Mouse (Mus musculus) neutrophil, adult 5-6 weeks (primary cell): ENCODE results near the gene D630045J12Rik. TPM values are rescaled to one million over a fixed set of nuclear protein-coding genes. Genes with fewer than 3 reads are reported as not detected.

Source experiments
- ATAC-seq: fragments of 151-379, 151-347 bp; 2 replicates; pipeline ENCODE4 v1.8.0; 2017; ENCODE audit warnings: mild to moderate bottlenecking, moderate TSS enrichment; ENCODE audit not compliant: insufficient number of reproducible peaks, poor library complexity, low FRiP score, severe bottlenecking; ENCODE audit errors: extremely low read depth
- total RNA-seq: library from RNA; stranded (forward); fragments of 200-1000 nt; gene quantifications from 2 replicates; pipeline ENCODE4 v1.2.3, GENCODE M21; 2017

D630045J12Rik gene
- total RNA-seq, 1 experiment from 2014 or later: not detected

DNA sequence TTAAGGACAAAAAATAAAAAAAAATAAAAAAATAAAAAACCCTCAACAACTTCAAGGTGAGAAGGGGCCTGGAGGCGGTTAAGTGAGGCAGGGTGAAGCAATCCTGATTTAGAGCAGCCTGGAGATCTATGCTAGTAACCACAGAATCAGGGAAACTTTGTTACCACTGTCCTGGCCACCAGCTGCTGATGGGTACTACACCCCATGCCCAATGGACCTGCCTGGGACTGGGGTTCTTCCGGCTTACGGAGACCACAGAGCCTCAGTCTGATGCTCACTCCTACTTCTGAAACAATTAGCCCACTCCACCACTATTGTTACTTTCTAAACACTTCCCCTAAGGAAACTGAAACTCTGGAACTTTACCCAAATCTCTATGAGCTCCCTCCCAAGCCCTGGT lies 9.0 kb downstream of the D630045J12Rik start:
- ATAC-seq: no peak

DNA sequence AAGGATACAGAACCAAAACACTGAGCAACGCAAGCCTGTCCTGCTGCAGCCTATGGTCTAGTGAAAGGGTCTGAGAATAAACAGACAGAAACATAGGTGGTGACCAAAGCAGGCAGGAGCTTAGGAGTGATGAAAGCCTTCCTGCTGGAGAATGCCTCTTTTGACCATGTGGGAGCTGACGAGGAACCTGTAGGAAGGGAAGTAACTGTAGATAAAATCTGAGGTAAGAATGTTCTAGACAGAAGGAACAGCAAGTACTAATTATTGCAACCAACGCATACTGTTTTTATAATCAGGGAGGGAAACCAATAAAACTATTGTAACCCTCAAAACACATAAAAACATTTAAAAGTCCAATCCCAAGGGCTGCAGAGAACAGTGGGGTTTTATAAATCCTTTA lies 9.6 kb downstream of the D630045J12Rik start:
- ATAC-seq: no peak

DNA sequence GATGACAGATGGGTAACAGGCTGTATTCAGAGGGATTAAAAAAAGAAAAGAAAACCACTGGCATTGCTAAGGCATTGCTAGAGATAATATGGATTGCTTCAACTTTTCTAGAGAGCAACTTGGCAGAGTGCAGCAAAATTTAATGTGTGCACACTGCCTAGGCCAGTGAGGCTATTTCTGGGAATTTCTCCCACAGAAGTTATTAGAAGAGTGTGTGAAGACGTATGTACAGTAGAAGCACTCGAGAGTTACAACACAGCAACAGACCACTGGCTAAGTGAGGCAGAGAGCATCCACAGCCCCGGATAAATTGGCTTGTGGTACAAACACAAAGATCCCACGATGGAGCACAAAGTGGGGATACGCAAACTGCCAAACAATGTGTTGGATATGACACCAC lies 11.0 kb downstream of the D630045J12Rik start:
- ATAC-seq: no peak

DNA sequence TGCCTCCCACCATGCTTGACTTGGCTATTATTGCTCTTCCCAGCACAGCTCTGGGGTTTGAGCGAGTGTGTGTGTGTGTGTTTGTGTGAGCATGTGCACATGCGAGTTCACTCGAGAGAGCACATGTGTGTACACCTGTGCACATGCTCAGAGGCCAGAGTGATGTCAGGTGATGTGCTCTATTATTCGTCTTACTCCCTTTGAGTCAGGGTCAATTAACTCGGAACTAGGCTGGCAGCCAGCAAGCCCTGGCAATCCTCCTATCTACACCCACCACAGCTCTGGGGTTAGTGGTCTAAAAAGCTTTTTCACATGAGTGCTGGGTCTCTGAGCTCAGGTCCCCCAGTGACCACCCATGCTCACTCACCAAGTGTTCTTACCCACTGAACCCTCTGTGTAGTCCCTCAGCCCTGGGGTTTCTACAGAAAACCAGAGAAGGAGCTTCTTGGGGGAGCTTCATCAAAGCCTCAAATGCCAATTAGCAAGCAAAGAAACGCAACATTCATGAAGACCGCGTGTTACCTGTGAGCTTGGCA lies 11.4 kb downstream of the D630045J12Rik start:
- no peak for ATAC-seq

DNA sequence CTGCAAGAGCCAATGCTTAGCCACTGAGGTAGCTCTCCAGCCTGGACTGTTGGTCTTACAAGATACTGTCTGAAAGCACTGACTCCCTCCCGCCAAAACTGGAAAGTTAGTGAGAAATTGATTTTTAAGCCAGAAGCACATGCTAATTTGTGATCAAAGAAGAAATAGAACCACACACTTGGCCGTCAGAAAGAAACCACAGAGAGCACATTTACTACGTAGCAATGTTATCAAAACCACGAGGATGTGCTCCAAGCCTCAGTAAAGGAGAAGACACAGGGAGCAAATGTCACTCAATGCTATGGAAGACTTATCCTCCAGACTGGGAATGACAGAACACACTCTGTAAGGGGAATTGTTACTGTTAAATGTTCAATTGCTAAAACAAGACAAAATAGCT lies 12.3 kb downstream of the D630045J12Rik start:
- no peak for ATAC-seq

DNA sequence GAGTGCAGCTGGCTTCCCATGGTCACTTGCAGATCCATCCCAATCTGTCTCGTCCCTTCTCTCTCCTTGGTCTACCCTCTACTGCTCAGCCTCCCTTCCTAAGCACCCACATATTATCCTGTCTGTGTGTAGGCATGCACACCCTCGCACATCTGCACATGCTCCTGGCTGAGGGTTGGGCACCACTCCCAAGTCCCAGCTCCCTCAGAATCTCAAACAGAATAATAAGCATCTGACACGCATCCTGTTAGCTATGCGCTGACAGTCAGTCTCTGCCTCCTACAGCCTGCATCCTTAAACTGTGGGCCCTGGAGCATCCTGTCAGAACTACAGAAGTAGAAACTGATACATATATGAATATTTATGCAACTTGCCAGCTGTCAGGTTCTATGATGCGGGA lies 13.2 kb downstream of the D630045J12Rik start:
- ATAC-seq: no peak

DNA sequence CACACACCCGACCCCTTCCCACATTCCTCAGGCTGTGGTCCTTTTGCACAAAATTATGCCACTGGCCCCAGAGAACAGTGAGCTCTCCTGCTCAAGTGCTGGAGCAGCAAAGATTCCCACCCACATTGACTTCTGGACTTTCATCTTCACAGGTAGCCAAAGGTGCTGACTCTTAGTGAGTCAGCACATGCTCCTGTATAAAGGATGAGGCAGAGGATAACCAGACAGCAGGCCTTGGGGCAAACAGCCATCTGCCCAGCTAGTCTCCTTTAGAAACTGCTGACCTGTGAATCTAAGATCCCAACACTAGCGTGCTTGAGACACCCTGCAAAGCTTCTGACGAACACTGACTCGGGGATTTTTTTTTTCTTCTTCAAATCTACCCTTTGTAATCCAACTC lies 15.4 kb downstream of the D630045J12Rik start:
- ATAC-seq: no peak

DNA sequence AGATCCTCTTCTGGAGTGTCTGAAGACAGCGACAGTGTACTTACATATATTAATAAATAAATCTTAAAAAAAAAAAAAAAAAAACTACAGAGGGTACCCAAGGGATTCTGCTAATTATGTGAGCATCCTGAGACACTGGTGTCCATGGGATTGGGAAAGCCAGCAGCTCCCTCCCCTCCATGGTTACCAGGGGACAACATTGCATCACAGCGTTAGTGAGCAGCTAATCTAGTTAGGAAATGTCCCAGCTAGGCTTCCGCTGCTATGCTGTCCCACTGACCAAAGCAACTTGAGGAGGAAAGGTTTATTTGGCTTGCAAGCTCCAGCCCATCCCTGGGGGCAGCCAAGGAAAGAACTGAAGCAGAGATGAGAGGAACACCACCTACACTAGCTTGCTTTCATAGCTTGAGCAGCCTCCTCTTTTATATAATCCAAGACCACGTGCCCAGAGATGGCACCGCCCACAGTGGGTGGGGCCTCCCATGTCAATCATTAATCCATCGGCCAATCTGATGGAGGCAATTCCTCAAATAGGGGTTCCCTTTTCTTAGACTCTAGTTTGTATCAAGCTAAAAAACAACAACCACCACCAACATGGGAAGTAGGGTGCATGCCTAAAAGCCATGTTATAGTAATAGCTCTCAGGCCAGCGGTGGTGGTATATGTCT lies 17.7 kb downstream of the D630045J12Rik start:
- no peak for ATAC-seq

DNA sequence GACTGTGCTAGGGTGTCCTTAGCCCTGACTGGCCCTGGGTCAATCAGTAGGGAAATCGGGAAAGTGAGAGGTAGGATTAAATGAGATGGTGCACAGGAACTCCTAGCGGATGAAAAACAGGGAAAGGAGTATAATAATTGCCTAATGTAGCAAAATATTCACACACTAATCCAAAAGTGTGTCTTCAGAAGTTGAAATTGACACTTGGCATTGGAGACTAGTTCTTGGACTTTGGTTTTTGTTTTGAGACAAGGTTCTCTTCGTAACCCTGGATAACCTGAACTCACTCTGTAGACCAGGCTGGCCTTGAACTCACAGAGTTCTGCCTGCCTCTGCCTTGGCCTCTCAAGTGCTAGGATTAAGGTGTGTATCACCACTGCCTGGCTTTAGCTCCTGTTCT lies 20.0 kb downstream of the D630045J12Rik start:
- ATAC-seq: no peak

DNA sequence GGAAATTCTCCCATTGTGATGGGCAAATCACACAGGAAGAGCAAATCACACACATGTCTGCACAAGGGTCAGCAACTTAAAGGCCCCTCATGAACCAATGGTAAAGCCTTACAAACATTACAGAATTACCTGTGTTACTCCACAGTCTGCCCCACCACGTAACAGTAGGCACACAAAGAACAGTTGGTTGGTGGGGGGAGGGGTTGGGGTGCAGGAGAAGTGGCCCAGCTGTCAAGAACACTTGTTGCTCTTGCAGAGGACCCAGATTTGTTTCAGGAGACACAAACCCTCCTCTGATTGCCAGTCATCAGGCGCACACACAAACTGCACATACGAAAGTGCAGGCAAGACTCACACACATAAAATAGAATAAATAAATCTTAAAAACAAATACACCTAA lies 20.9 kb downstream of the D630045J12Rik start:
- no peak for ATAC-seq

DNA sequence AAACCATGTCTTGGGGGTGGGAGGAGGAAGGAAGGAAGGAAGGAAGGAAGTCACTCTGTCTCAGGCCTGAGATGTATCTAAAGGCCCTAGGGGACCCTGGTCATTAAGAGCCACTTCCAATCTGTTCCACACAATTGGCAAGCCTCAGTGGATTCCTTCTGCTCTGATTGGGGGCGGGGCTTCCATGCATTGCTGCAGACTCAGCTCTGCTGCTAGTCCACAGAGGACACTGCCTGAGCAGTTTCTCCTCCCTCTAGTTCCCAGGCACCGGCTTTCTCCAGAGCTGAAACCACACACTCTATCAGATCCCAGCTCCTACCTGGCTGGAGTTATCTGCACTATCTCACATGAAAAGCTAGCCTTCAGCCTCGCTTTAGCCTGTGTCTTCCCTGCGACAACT lies 21.8 kb downstream of the D630045J12Rik start:
- no peak for ATAC-seq

DNA sequence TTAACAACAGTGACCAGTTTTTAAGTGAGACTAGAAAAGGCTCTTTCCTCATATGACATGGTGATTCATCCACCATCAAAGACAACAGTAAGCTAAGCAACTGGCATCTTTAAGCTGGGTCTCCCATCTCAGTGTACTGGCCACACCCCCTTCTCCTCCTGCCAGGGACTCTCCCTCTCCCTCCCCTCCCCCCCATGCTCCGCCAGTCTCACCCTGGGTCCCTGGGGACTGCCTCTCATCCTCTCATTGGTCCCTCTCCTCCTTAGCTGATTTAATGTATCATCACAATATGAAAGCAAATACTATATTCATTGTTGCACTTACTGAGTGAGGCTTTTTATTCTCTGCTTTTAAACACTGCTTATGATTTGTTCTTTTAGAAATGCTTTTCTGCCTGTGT lies 29.7 kb downstream of the D630045J12Rik start:
- ATAC-seq: no peak

DNA sequence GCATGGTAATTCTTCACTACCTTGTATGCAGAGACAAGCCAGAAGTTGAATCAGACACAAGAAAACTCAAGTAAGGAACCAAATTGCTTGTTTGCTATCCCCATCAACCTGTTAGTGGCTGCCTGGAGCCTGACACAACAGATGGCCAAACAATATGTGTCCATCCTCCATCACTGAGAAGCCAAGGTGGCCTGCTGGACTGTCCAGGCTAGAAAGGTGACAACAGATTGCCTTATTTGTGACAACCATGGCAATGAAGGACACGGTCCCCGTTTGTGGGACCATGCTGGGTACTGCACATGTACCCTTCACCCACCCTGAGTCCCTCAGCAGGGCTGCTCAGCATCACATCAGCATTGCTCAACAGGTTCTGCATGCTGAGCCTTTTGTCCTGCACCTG lies 34.5 kb downstream of the D630045J12Rik start:
- no peak for ATAC-seq

DNA sequence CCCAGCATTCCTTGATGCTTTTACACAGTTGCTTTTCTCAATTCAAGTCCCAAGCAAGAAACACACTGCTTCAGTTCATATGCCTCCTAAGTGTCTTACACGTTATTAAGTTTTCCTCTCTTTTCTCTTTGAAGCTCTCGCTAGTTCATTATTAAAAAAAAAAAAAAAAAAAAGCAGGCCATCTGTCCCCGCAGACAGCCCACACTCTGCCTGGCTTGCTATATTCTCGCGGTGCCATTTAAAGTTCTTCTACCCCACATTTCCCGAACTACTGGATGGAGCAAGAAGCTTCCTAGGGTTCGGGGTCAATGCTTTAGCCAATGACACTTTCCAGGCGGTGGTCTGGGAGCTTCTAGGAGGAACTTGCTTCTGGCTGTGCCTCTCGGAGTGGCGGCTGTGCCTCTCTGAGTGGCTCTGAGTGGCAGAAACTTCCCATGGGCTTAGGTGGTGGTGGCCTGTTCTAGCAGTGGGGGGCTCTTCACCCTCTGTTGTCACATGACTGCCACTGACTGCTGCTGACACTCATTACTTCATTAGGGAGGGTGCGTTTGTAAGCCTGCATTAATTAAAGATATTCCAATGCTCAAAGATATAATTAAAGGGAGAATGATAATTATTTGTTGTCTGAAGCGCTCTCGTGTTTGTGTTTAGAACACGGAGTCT lies 38.2 kb downstream of the D630045J12Rik start:
- no peak for ATAC-seq

DNA sequence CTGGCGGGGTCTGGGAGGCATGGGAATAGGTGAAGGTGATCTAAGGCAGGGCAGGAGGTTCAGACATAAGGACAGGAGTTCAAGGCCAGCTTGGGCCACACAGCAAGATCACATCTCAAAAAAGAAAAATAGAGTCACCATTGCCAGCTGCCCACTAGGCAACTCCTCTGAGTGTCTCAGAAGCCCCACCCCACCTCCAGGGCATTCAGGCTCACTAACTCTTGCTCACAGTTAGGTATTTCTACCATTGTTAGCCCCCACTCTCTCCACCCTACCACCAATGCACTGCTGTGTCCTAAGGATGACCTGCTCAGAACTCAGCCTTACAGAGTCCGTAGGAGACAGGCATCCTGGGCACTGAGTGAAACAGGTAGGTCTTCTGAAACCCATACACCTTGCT lies 46.2 kb downstream of the D630045J12Rik start:
- no peak for ATAC-seq

DNA sequence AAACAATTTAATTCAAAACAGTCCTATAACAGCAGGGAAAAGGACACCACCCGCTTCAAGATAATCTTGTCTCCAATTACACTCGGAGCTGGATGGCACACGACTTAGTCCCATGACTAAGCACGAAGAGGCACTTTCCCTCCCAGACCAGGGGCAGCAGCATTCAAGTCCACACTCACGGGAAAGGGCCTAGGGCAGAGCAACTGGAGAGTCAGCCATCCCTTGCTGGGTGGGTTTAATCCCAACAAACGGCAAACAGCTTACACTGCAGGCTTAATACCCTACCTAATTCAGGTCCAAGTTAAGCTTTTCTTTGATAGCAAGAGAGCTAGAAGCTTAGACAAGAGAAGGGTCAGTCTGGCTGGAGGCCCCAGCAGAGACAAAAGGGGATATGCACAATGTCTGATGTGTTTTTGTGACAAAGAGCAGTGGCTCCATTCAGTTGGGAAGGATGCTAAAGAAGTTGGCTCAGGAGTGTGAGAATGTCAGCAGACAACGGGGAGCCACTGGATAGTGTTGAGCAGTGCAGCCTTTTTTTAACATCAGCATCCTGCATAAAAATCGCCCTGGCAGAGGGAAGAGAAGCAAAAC lies 46.8 kb downstream of the D630045J12Rik start:
- ATAC-seq: no peak

DNA sequence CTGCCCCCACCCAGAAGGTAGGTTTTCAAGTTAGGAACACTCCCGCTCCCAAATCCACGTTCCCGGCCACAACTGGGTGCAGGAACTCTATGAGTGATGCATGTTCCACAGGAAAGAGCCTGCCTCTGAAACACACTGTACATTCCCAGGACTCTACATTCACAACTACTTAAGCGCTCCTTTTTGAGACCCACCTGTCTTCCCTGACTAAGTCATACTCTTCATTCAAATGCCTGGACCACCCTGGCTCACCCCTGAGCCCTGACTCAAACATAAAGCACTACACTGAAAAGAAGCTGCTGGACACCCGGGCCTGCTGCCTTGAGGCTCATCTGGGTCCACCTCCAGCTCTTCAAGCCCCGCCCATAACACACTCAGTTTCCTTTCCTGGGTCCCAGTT lies 48.4 kb downstream of the D630045J12Rik start:
- no peak for ATAC-seq

DNA sequence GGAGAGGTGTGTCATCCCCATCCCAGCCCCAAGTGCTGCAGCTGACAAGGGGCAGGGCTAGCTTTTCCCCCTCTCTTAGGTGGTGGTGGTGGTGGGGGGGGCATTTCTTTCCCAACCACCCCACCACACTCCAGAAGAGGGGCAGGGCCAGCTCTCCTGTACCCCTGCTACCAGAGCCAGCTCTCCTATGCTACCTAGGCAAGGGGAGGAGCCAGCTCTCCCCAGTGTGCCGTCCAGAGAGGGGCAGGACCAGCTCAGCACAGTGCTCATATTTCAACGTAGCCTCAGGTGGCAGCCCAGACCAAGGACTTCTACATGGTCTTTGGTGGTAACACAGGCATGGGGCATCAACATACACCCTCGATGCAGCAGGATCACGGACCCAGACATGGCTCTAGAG lies 50.0 kb downstream of the D630045J12Rik start:
- 0 out of 2 replicates have a peak, but pooled peaks have one; percentile 16 for ATAC-seq

DNA sequence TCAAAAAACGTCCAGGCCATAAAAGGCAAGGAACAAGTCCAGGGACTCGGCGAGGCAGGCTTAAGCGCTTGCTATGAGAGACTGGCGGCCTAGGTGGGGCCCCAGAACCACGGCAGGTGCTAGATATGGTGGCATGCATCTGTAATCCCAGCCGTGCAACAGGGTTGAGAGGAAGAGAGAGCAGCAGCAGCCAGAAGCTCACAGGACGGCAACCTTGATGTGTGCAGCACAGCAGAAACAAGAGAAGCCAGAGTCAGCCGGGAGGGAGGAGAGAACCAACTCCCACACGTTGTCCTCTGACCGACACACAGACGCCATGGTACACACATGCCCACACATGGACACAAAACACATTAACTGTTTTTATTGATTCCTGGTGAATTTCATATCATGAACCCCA lies 51.0 kb downstream of the D630045J12Rik start:
- ATAC-seq: no peak

DNA sequence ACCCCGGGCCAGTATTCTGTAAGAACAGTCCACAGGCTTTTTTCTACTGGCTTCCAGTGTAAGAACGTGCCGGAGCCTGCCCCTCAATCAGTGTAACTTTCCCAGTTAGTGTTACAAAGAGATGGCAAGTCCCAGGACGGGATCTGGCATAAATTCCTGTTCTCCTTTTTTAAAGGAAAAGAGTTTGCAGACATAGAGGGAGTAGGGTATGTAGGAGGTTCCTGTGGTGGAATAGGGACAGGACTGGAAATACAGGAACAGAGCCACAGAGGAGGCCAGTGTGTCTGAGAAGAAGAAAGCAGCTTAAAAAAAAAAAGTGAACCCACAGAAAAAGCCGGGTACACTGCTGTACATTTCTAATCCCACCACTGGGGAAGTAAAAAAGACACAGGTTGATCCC lies 52.3 kb downstream of the D630045J12Rik start:
- ATAC-seq: no peak
